In the genomic region with DNA sequence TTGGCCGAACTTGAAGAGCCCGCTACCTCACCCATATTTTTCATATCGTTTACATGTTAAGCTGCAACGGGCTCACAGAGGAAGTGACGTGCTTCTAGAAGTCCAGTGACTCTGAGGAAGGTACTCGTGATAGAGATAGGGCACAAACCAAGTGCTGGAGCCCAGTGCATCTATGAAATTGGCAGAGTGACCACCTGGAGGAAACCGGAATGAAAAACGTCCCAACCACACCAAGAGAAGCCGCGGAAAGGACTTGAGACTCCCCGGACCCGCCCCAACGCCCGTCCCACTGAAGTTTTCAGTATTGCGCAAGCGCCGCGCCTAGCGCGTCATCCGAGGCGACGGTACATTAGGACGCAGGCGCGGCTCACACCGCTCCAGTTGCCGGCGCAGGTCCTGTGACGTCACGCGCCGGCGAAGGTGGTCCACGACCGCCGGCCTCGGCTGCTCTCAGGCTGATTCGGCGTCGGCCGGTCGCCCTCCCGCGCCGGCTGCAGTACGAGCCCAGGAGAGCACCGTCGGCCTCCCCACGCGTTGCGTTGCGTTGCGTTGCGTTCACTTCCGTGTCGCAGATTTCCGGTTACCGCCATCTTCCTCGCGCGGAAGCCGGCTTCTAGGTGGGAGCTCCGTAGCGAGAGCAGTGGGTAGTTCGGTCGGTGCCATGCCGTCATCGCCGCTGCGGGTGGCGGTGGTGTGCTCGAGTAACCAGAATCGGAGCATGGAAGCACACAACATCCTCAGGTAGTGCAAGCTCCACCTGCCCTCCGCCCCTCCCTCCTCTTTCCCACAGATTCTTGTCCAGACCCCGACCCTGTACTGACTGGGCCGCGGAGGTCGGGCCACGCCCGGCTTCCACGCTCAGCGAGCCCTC, we compare ENCODE assay signal across 8 mouse cellular contexts. TPM values are rescaled to one million over a fixed set of nuclear protein-coding genes. Genes with fewer than 3 reads are reported as not detected.
A peak's percentile ranks its signal among the peaks of the same experiment; 100 is the strongest.
DNase-seq lines count a peak whose midpoint lies in the region; ATAC-seq and TF ChIP-seq lines count a peak whose summit lies in the region.

TSS of gene Ssu72 (plus strand) at position 80 of the 871 bp plus-strand sequence.

- peak within 1 kb of the TSS; percentile 84 for H3K9ac ChIP-seq in kidney, embryonic 15.5 days

- peak within 1 kb of the TSS; percentile 96 for H3K27ac ChIP-seq in bone marrow macrophage, adult 2 months (ENCODE audit: insufficient read depth, low read depth, low read length)
- peak within 1 kb of the TSS; percentile 94 for H3K27ac ChIP-seq in embryonic fibroblast, embryonic 13.5 days (ENCODE audit: insufficient read depth, low read length)
- H3K27ac ChIP-seq in heart, embryonic 10.5 days, result peak within 1 kb of the TSS; percentile 99
- H3K27ac ChIP-seq in kidney, embryonic 15.5 days, result peak within 1 kb of the TSS; percentile 98

- DNase-seq in A20 (ENCODE audit: low read depth, low spot score) (peak; percentile 99), liver (peak; percentile 94)
- DNase-seq in heart, embryonic 10.5 days (ENCODE audit: low spot score), result peak; percentile 97
- DNase-seq in spleen, postnatal 4 days (ENCODE audit: low spot score in 2 of 2), result peak; percentile 92 to 97

- H3K27me3 ChIP-seq in heart, embryonic 10.5 days (ENCODE audit: insufficient read depth, poor library complexity, severe bottlenecking), result no peaks in the 10 kb centered on the region
- H3K27me3 ChIP-seq in kidney, embryonic 15.5 days, result no peaks in the 10 kb centered on the region

- ATAC-seq in kidney, embryonic 15.5 days (replicated peaks; ENCODE audit: low FRiP score), result peak; percentile 96
- ATAC-seq in monocyte, adult 5-6 weeks (replicated peaks; ENCODE audit: insufficient number of reproducible peaks, low FRiP score, low TSS enrichment, poor library complexity, severe bottlenecking), result peak; percentile 77

- TF ChIP-seq POLR2A in bone marrow macrophage, adult 2 months (IDR thresholded peaks at IDR 0.05; ENCODE audit: borderline replicate concordance, low read depth, low read length), result no peak
- peak; percentile 77 for TF ChIP-seq POLR2A in embryonic fibroblast, embryonic 13.5 days (IDR thresholded peaks at IDR 0.05; ENCODE audit: low read depth, low read length)

- 0 out of 2 replicates have a peak, but pooled peaks cover 2% of the 10 kb centered on the region for H3K36me3 ChIP-seq in heart, embryonic 10.5 days
- H3K36me3 ChIP-seq in kidney, embryonic 15.5 days, result peaks cover 6% of the 10 kb centered on the region

- H3K4me3 ChIP-seq in bone marrow macrophage, adult 2 months (ENCODE audit: insufficient read depth, low read length), result peak within 1 kb of the TSS; percentile 90
- peak within 1 kb of the TSS; percentile 83 for H3K4me3 ChIP-seq in embryonic fibroblast, embryonic 13.5 days (ENCODE audit: insufficient read depth, low read length)
- peak within 1 kb of the TSS; percentile 99 for H3K4me3 ChIP-seq in heart, embryonic 10.5 days
- H3K4me3 ChIP-seq in kidney, embryonic 15.5 days (replicated peaks), result peak within 1 kb of the TSS; percentile 82

- WGBS in heart, embryonic 10.5 days, result under 1% methylated on average over 83 of the region's 83 CpGs
- under 1% methylated on average over 82 of the region's 83 CpGs for WGBS in kidney, embryonic 15.5 days

- H3K4me1 ChIP-seq in bone marrow macrophage, adult 2 months (ENCODE audit: control insufficient read depth, insufficient read depth, low read length), result peaks cover 26% of the 10 kb centered on the region
- no peaks in the 10 kb centered on the region for H3K4me1 ChIP-seq in embryonic fibroblast, embryonic 13.5 days (ENCODE audit: control insufficient read depth, insufficient read depth, low read length)
- peaks cover 15% of the 10 kb centered on the region for H3K4me1 ChIP-seq in heart, embryonic 10.5 days
- H3K4me1 ChIP-seq in kidney, embryonic 15.5 days, result peaks cover 24% of the 10 kb centered on the region

- no peaks in the 10 kb centered on the region for H3K9me3 ChIP-seq in heart, embryonic 10.5 days
- no peaks in the 10 kb centered on the region for H3K9me3 ChIP-seq in kidney, embryonic 15.5 days (replicated peaks)

- peak within 1 kb of the TSS; percentile 83 for H3K4me2 ChIP-seq in kidney, embryonic 15.5 days

- TF ChIP-seq CTCF in bone marrow macrophage, adult 2 months (IDR thresholded peaks at IDR 0.05; ENCODE audit: low read depth, low read length), result no peak
- no peak for TF ChIP-seq CTCF in embryonic fibroblast, embryonic 13.5 days (IDR thresholded peaks at IDR 0.05; ENCODE audit: borderline replicate concordance, insufficient read depth, low read length)

RNA-seq across cellular contexts. Expression of gene Ssu72, which starts in this region (rescaled TPM):
- 99.3 and 107 TPM in 2 replicates for polyA plus RNA-seq in bone marrow macrophage, adult 2 months (2012; ENCODE audit: insufficient read depth, insufficient read length, missing spikeins)
- 101 and 104 TPM in 2 replicates for polyA plus RNA-seq in embryonic fibroblast, embryonic 13.5 days (2011; ENCODE audit: insufficient read length, low read depth, missing spikeins)
- 146 and 152 TPM in 2 replicates for polyA plus RNA-seq in heart, embryonic 10.5 days (2016; fragmentation: Nextera tagmentation; extraction: Ambion mirVana)
- 144 and 145 TPM in 2 replicates for polyA plus RNA-seq in kidney, embryonic 15.5 days (2015; fragmentation: Nextera tagmentation; extraction: Ambion mirVana)
- 131 to 171 TPM (median 143 TPM) in 3 replicates for total RNA-seq in monocyte, adult 5-6 weeks (2017)

Comparison
In these comparisons a context has a peak if more than half of its experiments do, and no peak if none do; other contexts are left out.
1. Peak in every context shown above with its lines: DNase-seq, ATAC-seq, H3K4me3 ChIP-seq and H3K27ac ChIP-seq.